Mouse (Mus musculus) neutrophil, adult 59 days (primary cell): ENCODE measurements around the gene Pla2g16. TPM values are rescaled to one million over a fixed set of nuclear protein-coding genes. Genes with fewer than 3 reads are reported as not detected.

Source experiments
- total RNA-seq, 2 experiments: library from RNA; stranded (reverse); gene quantifications; 1 replicate in 1 of 2; 2 replicates in 1 of 2; pipeline ENCODE4 v1.2.4; 2023

Pla2g16 gene
- 1 to 10 TPM; 3.6 to 7.2 TPM for total RNA-seq

GRCm38 (mm10) chr19:7557328-7557822 lies at the start of gene Pla2g16:
Pla2g16 (plus strand) TSS chr19:7557459.

DNA sequence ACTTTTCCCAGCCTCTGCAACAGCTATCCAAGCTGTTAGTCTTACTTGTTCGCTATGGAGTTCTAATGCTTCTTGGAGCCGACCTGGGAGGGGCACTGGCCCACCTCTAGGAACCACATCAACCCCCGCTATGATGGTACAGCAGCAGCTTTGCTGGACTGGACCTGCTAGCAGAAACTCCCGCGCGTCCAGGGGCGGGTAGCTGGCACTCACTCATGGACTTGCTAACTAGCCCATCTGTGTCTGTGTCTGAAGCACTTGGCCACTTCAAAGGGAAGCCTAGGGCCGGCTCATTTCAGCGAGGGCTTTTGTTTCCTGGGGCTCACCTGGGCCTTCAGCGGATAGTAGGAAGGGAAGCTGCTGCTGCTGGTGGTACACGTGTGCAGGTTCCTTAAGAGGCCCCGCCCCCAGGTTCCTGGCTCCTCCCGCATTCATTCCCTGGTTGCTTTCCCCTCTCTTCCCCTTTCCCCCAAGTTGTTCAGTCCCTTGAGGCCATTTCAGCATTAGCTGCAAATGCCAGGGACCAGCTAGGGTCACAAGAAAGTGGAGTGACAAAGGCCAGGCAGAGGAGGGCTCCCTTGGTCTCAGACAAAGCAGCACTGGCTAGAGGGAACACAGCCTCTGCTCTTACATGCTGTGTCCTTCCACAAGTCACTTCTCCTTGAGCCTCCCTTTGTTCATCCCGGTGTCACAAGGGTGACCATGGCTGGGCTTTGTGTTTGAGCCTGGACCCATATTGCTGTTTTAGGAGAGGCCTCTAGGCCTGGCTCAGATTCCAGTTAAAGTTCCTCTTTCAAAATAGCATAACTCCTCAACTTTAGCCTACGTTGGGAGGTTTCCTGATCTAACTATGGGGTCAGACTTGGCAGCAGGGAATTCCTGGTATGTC lies 49.8 kb downstream of the Pla2g16 start, which contains the start of gene Lgals12:
Gene Lgals12 (minus strand): TSS at position 393 of the 889 bp plus-strand sequence.

DNA sequence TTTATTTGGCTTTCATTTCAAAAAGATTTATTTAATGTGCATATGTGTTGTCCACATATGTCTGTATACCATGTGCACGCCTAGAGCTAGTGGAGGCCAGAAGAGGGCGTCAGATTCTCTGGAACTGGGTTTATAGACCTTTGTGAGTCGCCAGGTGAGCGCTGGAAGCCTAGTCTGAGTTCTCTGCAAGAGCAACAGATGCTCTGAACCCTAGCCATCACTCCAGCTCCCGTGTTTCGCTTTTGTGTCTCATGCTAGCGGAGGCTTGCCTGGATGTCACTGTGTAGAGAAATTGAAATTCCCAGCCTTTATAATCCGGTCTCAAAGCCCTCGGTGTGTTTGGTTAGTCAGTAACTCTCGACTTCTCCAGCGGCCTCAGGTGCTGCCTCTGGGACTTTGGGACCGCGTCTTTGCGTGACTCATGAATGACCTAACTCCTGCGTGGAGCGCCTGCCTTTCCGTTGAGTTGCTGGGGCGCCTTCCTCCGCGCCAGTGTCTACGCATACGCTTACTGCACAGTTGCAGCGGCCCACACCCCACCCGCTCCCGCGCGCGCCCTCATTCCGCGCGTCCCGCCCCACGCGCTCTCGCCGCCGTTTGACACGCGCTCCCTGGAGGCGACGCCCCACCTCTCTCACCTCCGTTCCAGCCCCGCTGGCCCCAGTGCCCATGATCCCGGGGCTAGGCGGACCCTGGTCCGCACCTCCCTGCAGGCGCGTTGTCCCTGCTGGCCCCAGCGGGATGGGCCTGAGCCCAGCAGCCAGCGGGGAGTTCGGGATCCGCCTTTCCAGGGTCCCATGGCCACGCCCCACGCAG lies 54.9 kb downstream of the Pla2g16 start, which contains the start of gene Hrasls5:
Gene Hrasls5 (plus strand): TSS at position 600 of the 816 bp plus-strand sequence.

Other genes with a start within 250 kb of the Pla2g16 start
- 100 to 1,000 TPM; 153 to 182 TPM for gene Mark2, start 215.6 kb upstream of the Pla2g16 start, total RNA-seq
- 1 to 10 TPM; 6.2 to 8.8 TPM for gene Spindoc, start 174.5 kb upstream of the Pla2g16 start, total RNA-seq
- 1 to 10 TPM; 2.5 to 3.2 TPM for gene 2700081O15Rik, start 139.8 kb upstream of the Pla2g16 start, total RNA-seq
- gene Rtn3, start 74.2 kb upstream of the Pla2g16 start, total RNA-seq, result 100 to 1,000 TPM; 132 to 139 TPM
- 10 to 100 TPM; 28.9 to 29.9 TPM for gene Atl3, start 63.4 kb upstream of the Pla2g16 start, total RNA-seq
- not detected for gene Lgals12, start 49.7 kb downstream of the Pla2g16 start, total RNA-seq
- not detected for gene Hrasls5, start 55.1 kb downstream of the Pla2g16 start, total RNA-seq
- not detected for gene Slc22a19, start 153.9 kb downstream of the Pla2g16 start, total RNA-seq
- not detected for gene Slc22a26, start 245.2 kb downstream of the Pla2g16 start, total RNA-seq